Mouse (Mus musculus): Measurements from ENCODE around the gene Gm40193. TPM values are rescaled to one million over a fixed set of nuclear protein-coding genes. Genes with fewer than 3 reads are reported as not detected.
"Not testable (repeated sequence)": the region's sequence is repeated elsewhere in the genome, so short reads cannot be mapped to it uniquely, and the experiment has no call there.

Gene Gm40193
- polyA plus RNA-seq, 1 experiment: not detected

DNA sequence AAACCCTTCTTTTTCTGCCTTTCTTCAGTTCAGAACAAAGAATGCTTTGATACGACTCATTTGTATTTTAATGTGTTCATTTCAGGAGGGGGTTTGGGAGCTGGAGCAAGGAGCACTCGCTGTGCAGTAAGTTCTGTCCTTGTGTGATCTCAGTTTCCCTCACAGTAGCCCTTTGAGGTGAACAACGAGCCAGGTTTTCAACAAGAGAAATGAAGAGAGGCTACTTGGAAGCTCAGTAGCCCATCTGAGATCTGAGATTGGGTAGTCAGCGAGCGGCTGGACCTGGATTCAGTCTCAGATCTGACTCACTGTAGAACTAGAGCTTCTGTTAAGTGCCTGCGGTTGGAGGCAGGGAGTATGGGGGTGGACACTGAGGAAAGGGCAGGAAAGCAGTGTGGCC is 41.1 kb upstream of the Gm40193 start:
- Histone ChIP-seq H3K27me3 (ENCODE audit: control insufficient read depth, insufficient read depth, low read length) (no peaks in the 10 kb centered on the region), H3K4me1 (replicated peaks; ENCODE audit: control insufficient read depth, insufficient read depth, low read length) (no peaks in the 10 kb centered on the region), H3K27ac (ENCODE audit: control insufficient read depth, insufficient read depth, low read length) (no peak overlapping the region), H3K36me3 (ENCODE audit: control insufficient read depth, insufficient read depth, low read length) (no peaks in the 10 kb centered on the region), H3K4me3 (ENCODE audit: control insufficient read depth, insufficient read depth, low read length) (no peak overlapping the region)
- WGBS: 96% methylated on average over 6 of the region's 6 CpGs
- DNase-seq: no peak
- TF ChIP-seq CTCF (IDR thresholded peaks at IDR 0.05; ENCODE audit: borderline replicate concordance, control insufficient read depth, extremely low read depth, insufficient read depth, low read length, poor library complexity) (no peak), POLR2A (IDR thresholded peaks at IDR 0.05; ENCODE audit: control insufficient read depth, extremely low read depth, insufficient read depth, low read length, poor library complexity) (no peak)

DNA sequence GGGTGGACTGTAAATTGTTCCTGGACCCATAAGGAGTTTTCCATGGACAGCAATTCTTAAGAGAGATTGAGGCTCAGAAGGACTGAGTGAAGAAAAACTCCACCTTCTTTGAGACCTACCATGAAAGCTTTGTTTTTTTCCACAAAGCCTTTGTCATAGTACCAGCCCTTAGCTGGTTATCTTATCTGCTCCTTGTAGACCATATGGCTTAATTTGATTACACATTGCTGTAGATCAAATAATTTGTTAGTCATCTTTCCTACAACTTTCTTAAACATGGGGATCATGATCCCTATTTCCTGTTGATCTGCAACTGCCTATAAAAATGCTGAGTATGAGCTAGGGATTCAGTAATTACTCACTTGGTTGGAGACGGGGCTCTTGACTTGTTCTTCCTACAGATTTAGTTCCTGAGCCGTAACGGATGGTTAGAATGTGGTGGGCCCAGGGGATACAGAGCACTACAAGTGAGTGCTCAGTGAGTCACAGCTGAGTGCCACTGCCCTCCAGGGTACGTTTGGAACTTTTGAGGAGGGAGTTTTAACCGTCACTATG is 39.7 kb upstream of the Gm40193 start:
- Histone ChIP-seq H3K36me3 (ENCODE audit: control insufficient read depth, insufficient read depth, low read length) (no peaks in the 10 kb centered on the region), H3K4me1 (replicated peaks; ENCODE audit: control insufficient read depth, insufficient read depth, low read length) (no peaks in the 10 kb centered on the region), H3K4me3 (ENCODE audit: control insufficient read depth, insufficient read depth, low read length) (no peak overlapping the region), H3K27ac (ENCODE audit: control insufficient read depth, insufficient read depth, low read length) (no peak overlapping the region), H3K27me3 (ENCODE audit: control insufficient read depth, insufficient read depth, low read length) (no peaks in the 10 kb centered on the region)
- no peak for DNase-seq
- WGBS: 94% methylated on average over 5 of the region's 5 CpGs
- TF ChIP-seq POLR2A (IDR thresholded peaks at IDR 0.05; ENCODE audit: control insufficient read depth, extremely low read depth, insufficient read depth, low read length, poor library complexity): no peak
- no peak for TF ChIP-seq CTCF (IDR thresholded peaks at IDR 0.05; ENCODE audit: borderline replicate concordance, control insufficient read depth, extremely low read depth, insufficient read depth, low read length, poor library complexity)

DNA sequence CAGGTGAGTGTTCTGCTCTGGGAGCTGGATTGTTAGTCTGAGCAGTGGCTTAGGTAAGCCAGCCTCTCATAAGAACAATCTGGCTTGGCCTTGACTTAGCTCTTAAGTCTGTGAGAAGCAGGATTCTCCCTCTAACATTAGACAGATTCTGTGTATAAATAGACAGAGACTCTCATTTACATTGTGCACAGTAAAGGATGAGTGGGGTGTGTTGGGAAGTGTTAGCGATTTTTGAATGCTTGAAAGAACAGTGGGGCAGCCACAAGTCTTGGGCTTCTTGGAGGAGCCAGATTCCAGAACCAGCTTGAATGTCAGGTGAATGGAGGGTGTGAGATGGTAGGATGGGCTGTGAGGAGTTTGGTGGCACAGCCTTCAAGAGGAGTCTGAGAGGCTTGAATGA is 38.9 kb upstream of the Gm40193 start:
- no peaks in the 10 kb centered on the region for H3K27me3 ChIP-seq (ENCODE audit: control insufficient read depth, insufficient read depth, low read length)
- WGBS: 93% methylated on average over 1 of the region's 1 CpGs
- no peak overlapping the region for H3K27ac ChIP-seq (ENCODE audit: control insufficient read depth, insufficient read depth, low read length)
- no peaks in the 10 kb centered on the region for H3K4me1 ChIP-seq (replicated peaks; ENCODE audit: control insufficient read depth, insufficient read depth, low read length)
- no peak for DNase-seq
- no peak overlapping the region for H3K4me3 ChIP-seq (ENCODE audit: control insufficient read depth, insufficient read depth, low read length)
- H3K36me3 ChIP-seq (ENCODE audit: control insufficient read depth, insufficient read depth, low read length): no peaks in the 10 kb centered on the region
- TF ChIP-seq POLR2A (IDR thresholded peaks at IDR 0.05; ENCODE audit: control insufficient read depth, extremely low read depth, insufficient read depth, low read length, poor library complexity): no peak
- no peak for TF ChIP-seq CTCF (IDR thresholded peaks at IDR 0.05; ENCODE audit: borderline replicate concordance, control insufficient read depth, extremely low read depth, insufficient read depth, low read length, poor library complexity)

- 97% methylated on average over 1 of the region's 1 CpGs for WGBS
- not testable (repeated sequence) for H3K4me1 ChIP-seq (replicated peaks; ENCODE audit: control insufficient read depth, insufficient read depth, low read length); H3K4me3 ChIP-seq (ENCODE audit: control insufficient read depth, insufficient read depth, low read length); H3K36me3 ChIP-seq (ENCODE audit: control insufficient read depth, insufficient read depth, low read length); DNase-seq; H3K27me3 ChIP-seq (ENCODE audit: control insufficient read depth, insufficient read depth, low read length); H3K27ac ChIP-seq (ENCODE audit: control insufficient read depth, insufficient read depth, low read length)
These were observed 37.9 kb upstream of the Gm40193 start for GRCm38 (mm10) chr11:70570614-70571013.

DNA sequence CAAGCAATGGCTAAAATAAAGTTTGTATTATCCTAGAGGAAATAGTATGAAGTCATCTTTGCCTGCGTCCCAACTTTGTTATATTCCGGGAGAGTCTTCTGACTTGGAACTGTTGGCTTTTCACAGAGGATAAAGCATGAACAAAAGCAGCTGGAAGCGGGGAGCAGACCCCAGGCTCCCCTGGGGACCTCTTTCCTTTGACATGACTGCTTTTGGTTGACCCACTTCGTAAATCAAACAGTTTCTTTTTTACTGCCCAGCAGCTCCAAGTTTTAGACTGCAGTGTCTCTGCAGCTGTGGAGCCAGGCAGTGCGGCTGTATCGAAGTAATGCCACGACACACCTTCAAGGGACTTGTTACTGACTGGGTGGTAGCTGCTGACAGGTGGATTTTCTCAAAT is 33.8 kb upstream of the Gm40193 start:
- Histone ChIP-seq H3K27ac (ENCODE audit: control insufficient read depth, insufficient read depth, low read length) (no peak overlapping the region), H3K27me3 (ENCODE audit: control insufficient read depth, insufficient read depth, low read length) (no peaks in the 10 kb centered on the region), H3K36me3 (ENCODE audit: control insufficient read depth, insufficient read depth, low read length) (no peaks in the 10 kb centered on the region), H3K4me3 (ENCODE audit: control insufficient read depth, insufficient read depth, low read length) (no peak overlapping the region), H3K4me1 (replicated peaks; ENCODE audit: control insufficient read depth, insufficient read depth, low read length) (peaks cover 10% of the 10 kb centered on the region)
- no peak for DNase-seq
- no peak for TF ChIP-seq CTCF (IDR thresholded peaks at IDR 0.05; ENCODE audit: borderline replicate concordance, control insufficient read depth, extremely low read depth, insufficient read depth, low read length, poor library complexity)
- TF ChIP-seq POLR2A (IDR thresholded peaks at IDR 0.05; ENCODE audit: control insufficient read depth, extremely low read depth, insufficient read depth, low read length, poor library complexity): no peak
- 93% methylated on average over 7 of the region's 7 CpGs for WGBS

GRCm38 (mm10) chr11:70564276-70564873 is 31.6 kb upstream of the Gm40193 start:
- H3K36me3 ChIP-seq (ENCODE audit: control insufficient read depth, insufficient read depth, low read length): no peaks in the 10 kb centered on the region
- peaks cover 10% of the 10 kb centered on the region for H3K4me1 ChIP-seq (replicated peaks; ENCODE audit: control insufficient read depth, insufficient read depth, low read length)
- WGBS: 66% methylated on average over 4 of the region's 4 CpGs
- H3K4me3 ChIP-seq (ENCODE audit: control insufficient read depth, insufficient read depth, low read length): no peak overlapping the region
- TF ChIP-seq CTCF (IDR thresholded peaks at IDR 0.05; ENCODE audit: borderline replicate concordance, control insufficient read depth, extremely low read depth, insufficient read depth, low read length, poor library complexity) (no peak), POLR2A (IDR thresholded peaks at IDR 0.05; ENCODE audit: control insufficient read depth, extremely low read depth, insufficient read depth, low read length, poor library complexity) (no peak)
- no peak overlapping the region for H3K27ac ChIP-seq (ENCODE audit: control insufficient read depth, insufficient read depth, low read length)
- no peaks in the 10 kb centered on the region for H3K27me3 ChIP-seq (ENCODE audit: control insufficient read depth, insufficient read depth, low read length)
- no peak for DNase-seq

Data from thymus, adult 2 months (tissue).